Mouse (Mus musculus) ES-E14 (cell line): ENCODE results near the gene Polg.
A peak's percentile ranks its signal among the peaks of the same experiment; 100 is the strongest.

Experiments
- CHD2 ChIP-seq: IDR thresholded peaks from 2 replicates; pipeline ENCODE4 v1.6.1; 2014; ENCODE audit warnings: mild to moderate bottlenecking, low read depth, low read length, inconsistent platforms
- HCFC1 ChIP-seq: IDR thresholded peaks from 2 replicates; pipeline ENCODE4 v1.6.1; 2012; ENCODE audit warnings: low read length, inconsistent platforms, borderline replicate concordance; ENCODE audit not compliant: insufficient read depth
- MAFK ChIP-seq: IDR thresholded peaks from 2 replicates; pipeline ENCODE4 v1.6.1; 2014; ENCODE audit warnings: mild to moderate bottlenecking, low read depth, low read length, inconsistent platforms; ENCODE audit not compliant: insufficient read depth
- ZNF384 ChIP-seq: IDR thresholded peaks from 2 replicates; pipeline ENCODE4 v1.6.1; 2012; ENCODE audit warnings: low read depth, low read length, inconsistent platforms

DNA sequence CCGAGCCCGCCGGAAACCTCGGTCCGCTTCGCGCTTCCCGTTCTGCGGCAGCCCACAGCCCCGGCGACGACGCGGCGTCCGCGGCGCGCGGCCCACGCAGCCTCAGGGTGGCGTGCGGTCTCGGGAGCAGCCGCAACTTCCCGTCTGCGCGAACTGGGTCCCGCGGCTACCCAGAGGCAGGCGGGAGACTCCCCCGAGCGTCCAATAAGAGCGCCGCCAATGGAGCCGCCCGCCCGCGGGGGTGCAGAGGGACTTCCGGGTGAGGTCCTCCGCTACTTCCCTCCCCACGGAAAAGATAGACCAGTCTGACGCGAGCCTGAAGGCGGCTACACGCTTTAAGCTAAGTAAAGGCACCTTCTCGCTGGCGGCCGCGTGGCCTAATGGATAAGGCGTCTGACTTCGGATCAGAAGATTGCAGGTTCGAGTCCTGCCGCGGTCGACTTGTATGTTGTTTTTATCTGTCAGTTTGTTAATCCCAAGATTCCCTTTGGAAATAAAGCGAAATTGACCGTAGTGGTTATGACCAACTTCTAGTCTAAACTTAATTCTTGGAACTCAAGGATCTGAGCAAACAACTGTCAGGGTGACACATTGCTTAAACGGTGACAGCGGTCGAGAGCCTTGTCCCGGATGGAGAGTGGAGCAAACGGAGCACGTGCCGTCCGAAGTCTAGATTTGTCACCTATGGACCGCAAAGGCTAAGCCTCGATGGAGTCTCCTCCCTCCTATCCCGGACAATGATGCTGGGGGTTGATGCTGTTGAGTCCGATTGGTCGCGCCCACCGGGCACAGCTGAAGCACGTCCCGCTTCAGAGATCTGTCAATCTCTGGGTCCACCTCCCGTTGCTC, at the start of gene Polg:
- TF ChIP-seq CHD2 (no peak), ZNF384 (no peak), MAFK (peak; percentile 96), HCFC1 (peak; percentile 16; the same call in 1 of the 2 replicates)
